Mouse (Mus musculus) left cerebral cortex, adult 2 months (tissue): ENCODE data around the gene Rffl. TPM values are rescaled to one million over a fixed set of nuclear protein-coding genes. Genes with fewer than 3 reads are reported as not detected.

Source experiments
- DNase-seq, 2 experiments: peaks; one replicate each; pipeline ENCODE4 v3.0.0; 2021 to 2022; ENCODE audit warnings: low spot score in 2 of 2, mixed read lengths in 1 of 2; ENCODE audit errors: extremely low spot score in 1 of 2
- H3K27ac ChIP-seq: fragments of 200-600 bp; 2 replicates; pipeline ENCODE4 v1.8.1; 2022
- H3K4me3 ChIP-seq: fragments of 200-600 bp; 2 replicates; pipeline ENCODE4 v1.8.1; 2022
- CTCF ChIP-seq: fragments of 200-600 bp; IDR thresholded peaks from 2 replicates; pipeline ENCODE4 v1.8.1; 2022; ENCODE audit warnings: antibody characterized with exemption, mild to moderate bottlenecking, moderate library complexity
- intact Hi-C: fragments of 180-260 bp; cut with DNase I; formaldehyde crosslinking; loops from one replicate; pipeline ENCODE4 v1.15.1; 2025
- total RNA-seq, 2 experiments: library from RNA; stranded (reverse); gene quantifications; 2 replicates each; pipeline ENCODE4 v1.2.3; 2021

Gene Rffl
- total RNA-seq, 2 experiments from 2014 or later, result 8.8 to 9.1 TPM

- TF ChIP-seq CTCF, result no peak
- intact Hi-C loops, result loop anchor here (10.0 kb wide), 1 partner anchor 503 kb away; no protein-coding TSS in a partner anchor
- no peak for DNase-seq
- Histone ChIP-seq H3K27ac (no peak overlapping the region), H3K4me3 (no peak overlapping the region)
Measured at GRCm38 (mm10) chr11:82897478-82897877, 26.5 kb upstream of the Rffl start.

- intact Hi-C loops, result loop anchor here (1.0 to 10.0 kb wide), 6 partner anchors 111 to 657 kb away; partner anchors contain the start of genes Cct6b, Lig3 and Zfp830
- DNase-seq, result no peak
- Histone ChIP-seq H3K4me3 (no peak within 1 kb of the TSS), H3K27ac (no peak within 1 kb of the TSS)
- TF ChIP-seq CTCF, result no peak
Measured at GRCm38 (mm10) chr11:82891936-82892335, 20.9 kb upstream of the Rffl start, which contains the start of gene Fndc8. TSS of gene Fndc8 (plus strand) at chr11:82892124.

GRCm38 (mm10) chr11:82890342-82890762 lies 19.3 kb upstream of the Rffl start, which contains the start of gene Rad51d:
TSS of gene Rad51d (minus strand) at chr11:82890614.
- H3K27ac ChIP-seq, result peak within 1 kb of the TSS; percentile 50; the same call in 1 of the 2 replicates
- DNase-seq, result peak; percentile 91 to 92
- TF ChIP-seq CTCF, result peak; percentile 81
- peak within 1 kb of the TSS; percentile 91 for H3K4me3 ChIP-seq
- intact Hi-C loops, result loop anchor here (2.0 to 10.0 kb wide), 5 partner anchors 110 to 496 kb away; partner anchors contain the start of genes Cct6b, Lig3 and Zfp830

GRCm38 (mm10) chr11:82889524-82890341 lies 18.7 kb upstream of the Rffl start:
- H3K27ac ChIP-seq, result peak overlapping the region; percentile 50; the same call in 1 of the 2 replicates
- intact Hi-C loops, result loop anchor here (2.0 to 10.0 kb wide), 6 partner anchors 109 to 897 kb away; partner anchors contain the start of genes Cct6b, Lig3 and Zfp830
- no peak for TF ChIP-seq CTCF
- DNase-seq, result no peak
- peak overlapping the region; percentile 91 for H3K4me3 ChIP-seq

GRCm38 (mm10) chr11:82888491-82888946 lies 17.5 kb upstream of the Rffl start:
- no peak overlapping the region for H3K27ac ChIP-seq
- TF ChIP-seq CTCF, result no peak
- intact Hi-C loops, result loop anchor here (5.0 kb wide), 1 partner anchor 896 kb away; no protein-coding TSS in a partner anchor
- H3K4me3 ChIP-seq, result no peak overlapping the region
- no peak for DNase-seq

- intact Hi-C loops, result loop anchor here (5.0 kb wide), 1 partner anchor 894 kb away; no protein-coding TSS in a partner anchor
- peak; percentile 51 for TF ChIP-seq CTCF
- H3K4me3 ChIP-seq, result no peak overlapping the region
- no peak overlapping the region for H3K27ac ChIP-seq
- no peak for DNase-seq
Measured at GRCm38 (mm10) chr11:82886559-82886958, 15.5 kb upstream of the Rffl start.

GRCm38 (mm10) chr11:82883180-82883579 lies 12.2 kb upstream of the Rffl start:
- intact Hi-C loops, result no loop called here
- H3K27ac ChIP-seq, result no peak overlapping the region
- no peak overlapping the region for H3K4me3 ChIP-seq
- TF ChIP-seq CTCF, result no peak
- DNase-seq, result no peak

- DNase-seq, result no peak
- Histone ChIP-seq H3K27ac (no peak overlapping the region), H3K4me3 (no peak overlapping the region)
- TF ChIP-seq CTCF, result no peak
- intact Hi-C loops, result no loop called here
Measured at GRCm38 (mm10) chr11:82877726-82878344, 6.8 kb upstream of the Rffl start.

GRCm38 (mm10) chr11:82875631-82876030 lies 4.6 kb upstream of the Rffl start:
- Histone ChIP-seq H3K4me3 (no peak overlapping the region), H3K27ac (no peak overlapping the region)
- intact Hi-C loops, result no loop called here
- DNase-seq, result no peak
- no peak for TF ChIP-seq CTCF

GRCm38 (mm10) chr11:82874924-82875323 lies 3.9 kb upstream of the Rffl start:
- intact Hi-C loops, result no loop called here
- no peak overlapping the region for H3K27ac ChIP-seq
- TF ChIP-seq CTCF, result no peak
- no peak overlapping the region for H3K4me3 ChIP-seq
- DNase-seq, result no peak

- peak overlapping the region; percentile 91 for H3K27ac ChIP-seq
Measured at GRCm38 (mm10) chr11:82870173-82871030, 608 bp downstream of the Rffl start.

More at GRCm38 (mm10) chr11:82870173-82871030, 608 bp downstream of the Rffl start:
- intact Hi-C loops, result loop anchor here (1.0 kb wide), 1 partner anchor 89 kb away; the partner anchor contains the start of gene Lig3
- peak; percentile 29 for DNase-seq
- no peak for TF ChIP-seq CTCF
- peak overlapping the region; percentile 76 for H3K4me3 ChIP-seq
